Mouse (Mus musculus): ENCODE measurements around the gene Olfr935.

GRCm38 (mm10) chr9:38954124-38954416, 45.4 kb downstream of the Olfr935 start:
- TF ChIP-seq POLR2A (IDR thresholded peaks at IDR 0.05; ENCODE audit: borderline replicate concordance, insufficient read depth, low read length) (no peak), CTCF (IDR thresholded peaks at IDR 0.05; ENCODE audit: borderline replicate concordance, insufficient read depth, low read depth, low read length) (no peak)

Measured in cerebellum, adult 2 months (tissue).